Mouse (Mus musculus): ENCODE data around the gene Cdk19.

GRCm38 (mm10) chr10:40346776-40347403 is 7.5 kb downstream of the Cdk19 start:
- TF ChIP-seq CTCF (IDR thresholded peaks at IDR 0.05; ENCODE audit: control insufficient read depth, insufficient read depth, insufficient replicate concordance, low read depth, low read length) (no peak), POLR2A (IDR thresholded peaks at IDR 0.05; ENCODE audit: control insufficient read depth, low read depth, low read length) (no peak)

All from testis, adult 2 months (tissue).